29 mouse cellular contexts compared by ENCODE assay signal in the genomic region with DNA sequence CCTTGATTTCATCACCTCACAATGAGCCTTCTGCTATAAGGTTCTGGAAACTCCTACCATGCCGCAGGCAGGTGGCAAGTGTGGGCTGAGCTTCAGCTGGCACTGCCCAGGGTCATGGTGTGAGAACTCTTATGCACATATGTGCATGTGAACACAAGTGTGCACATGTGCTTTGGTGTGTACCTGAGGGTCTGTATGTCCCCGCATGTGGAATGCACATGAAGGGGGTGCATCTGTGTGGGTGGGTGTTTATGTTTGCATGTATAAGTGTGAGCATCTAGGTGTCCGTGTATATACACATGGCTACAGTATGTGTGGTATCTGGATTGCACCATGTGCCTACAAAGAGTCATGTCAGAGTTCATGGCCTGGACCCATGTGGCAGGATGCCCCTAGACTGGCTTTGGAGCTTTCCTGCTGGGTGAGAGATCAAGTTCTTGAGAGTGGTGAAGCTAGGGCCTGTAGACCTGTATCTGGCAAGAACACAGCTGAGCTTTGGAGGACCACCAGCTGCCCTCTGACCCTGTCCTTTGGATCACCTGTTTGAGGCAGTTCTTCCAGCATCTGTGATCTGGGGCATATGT. TPM values are rescaled to one million over a fixed set of nuclear protein-coding genes. Genes with fewer than 3 reads are reported as not detected.
DNase-seq lines count a peak whose midpoint lies in the region; ATAC-seq lines count a peak whose summit lies in the region.
"Had no signal": no experiment of that assay in that cellular context is flagged by ENCODE, and none has a peak within 500 bp of the region (broad histone marks: within the 10 kb centered on the region; RNA-seq: fewer than 3 reads in every experiment).

No protein-coding gene starts in this region.

- ATAC-seq in hindbrain, embryonic 14.5 days (ENCODE audit: low FRiP score): 0 out of 2 replicates have a peak, but pooled peaks have one; percentile 26
- ATAC-seq in hindbrain, embryonic 11.5 days (ENCODE audit: low FRiP score): no peak
- ATAC-seq: forebrain, postnatal 0 days; inflammation-experienced regulatory T-cells, adult 6 months; Patski had no signal

- no peak overlapping the region for H3K4me3 ChIP-seq in hindbrain, embryonic 14.5 days (replicated peaks; ENCODE audit: low read length)
- no peak overlapping the region for H3K4me3 ChIP-seq in hindbrain, embryonic 11.5 days (ENCODE audit: low read depth, low read length)
- H3K4me3 ChIP-seq: embryonic facial prominence, embryonic 10.5 days; embryonic facial prominence, embryonic 15.5 days; heart, embryonic 10.5 days; heart, embryonic 15.5 days; hindbrain, embryonic 12.5 days; liver, embryonic 15.5 days; megakaryocyte, embryonic 14.5 days; midbrain, embryonic 12.5 days; myocyte; neural tube, embryonic 12.5 days had no signal

- H3K9ac ChIP-seq in hindbrain, embryonic 14.5 days: no peak overlapping the region
- H3K9ac ChIP-seq in hindbrain, embryonic 11.5 days (ENCODE audit: low read depth, low read length): no peak overlapping the region
- H3K9ac ChIP-seq: embryonic facial prominence, embryonic 15.5 days; forebrain, postnatal 0 days; heart, embryonic 15.5 days; hindbrain, embryonic 12.5 days; liver, embryonic 15.5 days; midbrain, embryonic 12.5 days; neural tube, embryonic 12.5 days had no signal

- peak; percentile 13 for DNase-seq in adrenal gland, adult 8-10 months
- DNase-seq in adrenal gland, adult 18-20 months (ENCODE audit: low spot score in 2 of 2): no peak
- DNase-seq in hindbrain, embryonic 14.5 days (ENCODE audit: low spot score): no peak
- DNase-seq in hindbrain, embryonic 11.5 days (ENCODE audit: low spot score): no peak
- peak; percentile 14 to 36 for DNase-seq in adrenal gland, postnatal 36 days
- DNase-seq in testis, postnatal 14 days (ENCODE audit: low spot score): no peak
- DNase-seq in lung, postnatal 25 days (ENCODE audit: low spot score): no peak
- DNase-seq: cerebellum, adult 8-10 months; cerebellum, postnatal 25 days; forebrain, postnatal 0 days; kidney, adult 11 months; kidney, postnatal 14 days; liver; lung, postnatal 4 days; right cerebral cortex, postnatal 4 days; thymus, postnatal 4 days had no signal

- no peak overlapping the region for H3K27ac ChIP-seq in hindbrain, embryonic 14.5 days
- no peak overlapping the region for H3K27ac ChIP-seq in hindbrain, embryonic 11.5 days (ENCODE audit: low read depth, low read length)
- H3K27ac ChIP-seq: embryonic facial prominence, embryonic 10.5 days; embryonic facial prominence, embryonic 15.5 days; heart, embryonic 10.5 days; heart, embryonic 15.5 days; hindbrain, embryonic 12.5 days; liver, embryonic 15.5 days; midbrain, embryonic 12.5 days; neural tube, embryonic 12.5 days had no signal

- H3K4me1 ChIP-seq in hindbrain, embryonic 14.5 days (replicated peaks; ENCODE audit: control insufficient read depth, insufficient read depth, low read length): no peaks in the 10 kb centered on the region
- H3K4me1 ChIP-seq in hindbrain, embryonic 11.5 days (replicated peaks; ENCODE audit: control insufficient read depth, insufficient read depth, low read length): no peaks in the 10 kb centered on the region
- H3K4me1 ChIP-seq: hindbrain, embryonic 12.5 days; liver, embryonic 15.5 days; midbrain, embryonic 12.5 days; neural tube, embryonic 12.5 days had no signal

- no peaks in the 10 kb centered on the region for H3K9me3 ChIP-seq in hindbrain, embryonic 14.5 days (ENCODE audit: control insufficient read depth, low read length)
- no peaks in the 10 kb centered on the region for H3K9me3 ChIP-seq in hindbrain, embryonic 11.5 days (ENCODE audit: control insufficient read depth, low read length)
- H3K9me3 ChIP-seq: embryonic facial prominence, embryonic 10.5 days; embryonic facial prominence, embryonic 15.5 days; G1E; heart, embryonic 10.5 days; heart, embryonic 15.5 days; hindbrain, embryonic 12.5 days; liver, embryonic 15.5 days; megakaryocyte, embryonic 14.5 days; midbrain, embryonic 12.5 days; neural tube, embryonic 12.5 days had no signal

- no peaks in the 10 kb centered on the region for H3K36me3 ChIP-seq in hindbrain, embryonic 14.5 days (replicated peaks; ENCODE audit: control insufficient read depth, insufficient read depth)
- H3K36me3 ChIP-seq in hindbrain, embryonic 11.5 days (ENCODE audit: control insufficient read depth, insufficient read depth, low read length): no peaks in the 10 kb centered on the region
- H3K36me3 ChIP-seq: embryonic facial prominence, embryonic 10.5 days; embryonic facial prominence, embryonic 15.5 days; heart, embryonic 10.5 days; heart, embryonic 15.5 days; hindbrain, embryonic 12.5 days; liver, embryonic 15.5 days; midbrain, embryonic 12.5 days; neural tube, embryonic 12.5 days had no signal

- no peak overlapping the region for H3K4me2 ChIP-seq in hindbrain, embryonic 14.5 days (replicated peaks)
- no peak overlapping the region for H3K4me2 ChIP-seq in hindbrain, embryonic 11.5 days (replicated peaks; ENCODE audit: low read depth, low read length)
- H3K4me2 ChIP-seq: embryonic facial prominence, embryonic 15.5 days; heart, embryonic 15.5 days; hindbrain, embryonic 12.5 days; liver, embryonic 15.5 days; midbrain, embryonic 12.5 days; neural tube, embryonic 12.5 days had no signal

- H3K27me3 ChIP-seq in hindbrain, embryonic 14.5 days (ENCODE audit: control insufficient read depth, insufficient read depth, low read length): no peaks in the 10 kb centered on the region
- H3K27me3 ChIP-seq in hindbrain, embryonic 11.5 days (ENCODE audit: control insufficient read depth, insufficient read depth, low read length): no peaks in the 10 kb centered on the region
- H3K27me3 ChIP-seq: embryonic facial prominence, embryonic 15.5 days; heart, embryonic 15.5 days; hindbrain, embryonic 12.5 days; liver, embryonic 15.5 days; midbrain, embryonic 12.5 days; neural tube, embryonic 12.5 days; Patski had no signal

- WGBS in hindbrain, embryonic 14.5 days: 92% methylated on average over 3 of the region's 3 CpGs
- 89% methylated on average over 3 of the region's 3 CpGs for WGBS in hindbrain, embryonic 11.5 days

RNA-seq across cellular contexts. Expression of a gene that starts 38.8 kb away (rescaled TPM):
- total RNA-seq in adrenal gland, adult 8-10 months (2022): 1 to 10 TPM; 4.9 to 8.2 (median 5.1) TPM
- total RNA-seq in adrenal gland, adult 18-20 months (2021): 1 to 10 TPM; 5.1 to 6.7 TPM
- polyA plus RNA-seq in hindbrain, embryonic 14.5 days (2014; fragmentation: Nextera tagmentation; extraction: Ambion mirVana): 2.5 and 3.1 TPM in 2 replicates
- polyA plus RNA-seq in hindbrain, embryonic 11.5 days (2014; fragmentation: Nextera tagmentation; extraction: Ambion mirVana): 1.8 and 3.0 TPM in 2 replicates
- 1 to 10 TPM; 4.4 to 5.6 TPM for total RNA-seq in adrenal gland, postnatal 36 days (2021)

RNA-seq across cellular contexts. Expression of a gene that starts 39.0 kb away (rescaled TPM):
- 1 to 10 TPM; 5.1 to 7.0 (median 6.1) TPM for total RNA-seq in adrenal gland, adult 8-10 months (2022)
- 1 to 10 TPM; 4.0 to 5.4 TPM for total RNA-seq in adrenal gland, adult 18-20 months (2021)
- 13.2 and 14.6 TPM in 2 replicates for polyA plus RNA-seq in hindbrain, embryonic 14.5 days (2014; fragmentation: Nextera tagmentation; extraction: Ambion mirVana)
- polyA plus RNA-seq in hindbrain, embryonic 11.5 days (2014; fragmentation: Nextera tagmentation; extraction: Ambion mirVana): 13.0 and 14.9 TPM in 2 replicates
- 1 to 10 TPM; 4.9 to 5.9 TPM for total RNA-seq in adrenal gland, postnatal 36 days (2021)

RNA-seq across cellular contexts. Expression of a gene that starts 53.0 kb away (rescaled TPM):
- not detected for total RNA-seq in adrenal gland, adult 8-10 months (2022)
- total RNA-seq in adrenal gland, adult 18-20 months (2021): under 1 TPM in 1 of 2 experiments, not detected in 1; 0.22 TPM
- polyA plus RNA-seq in hindbrain, embryonic 14.5 days (2014; fragmentation: Nextera tagmentation; extraction: Ambion mirVana): 0.94 and 1.2 TPM in 2 replicates
- 6.4 and 7.4 TPM in 2 replicates for polyA plus RNA-seq in hindbrain, embryonic 11.5 days (2014; fragmentation: Nextera tagmentation; extraction: Ambion mirVana)
- total RNA-seq in adrenal gland, postnatal 36 days (2021): under 1 TPM in 1 of 2 experiments, not detected in 1; 0.20 TPM
- polyA plus RNA-seq: G1E; inflammation-experienced regulatory T-cells, adult 6 months had no signal

Comparison
In these comparisons a context has a peak if more than half of its experiments do, and no peak if none do; other contexts are left out.
1. DNase-seq: peak in adrenal gland, adult 8-10 months (single experiment) and adrenal gland, postnatal 36 days (2 of 2); none in adrenal gland, adult 18-20 months (0 of 2), hindbrain, embryonic 14.5 days (single experiment), hindbrain, embryonic 11.5 days (single experiment), testis, postnatal 14 days (single experiment) and lung, postnatal 25 days (single experiment).